Mouse (Mus musculus) limb, embryonic 14.5 days (tissue): ENCODE measurements around the gene Hcfc2. TPM values are rescaled to one million over a fixed set of nuclear protein-coding genes. Genes with fewer than 3 reads are reported as not detected.

ENCODE experiments used
- ATAC-seq: fragments of 200-750 bp; cut with Nextera tagmentation; 2 replicates; pipeline ENCODE4 v1.8.0; 2017; ENCODE audit warnings: low read depth, moderate number of reproducible peaks, moderate TSS enrichment; ENCODE audit not compliant: low FRiP score
- DNase-seq: peaks from one replicate; pipeline ENCODE4 v3.0.0-alpha.2; 2015; ENCODE audit warnings: low spot score
- H3K27ac ChIP-seq: fragments of 300-500 bp; sonication (generic); replicated peaks from 2 replicates; pipeline ENCODE4 v1.5.1; 2014; ENCODE audit warnings: low read depth, mild to moderate bottlenecking, low read length, moderate library complexity, mixed read lengths
- H3K27me3 ChIP-seq: fragments of 300-500 bp; sonication (generic); 2 replicates; pipeline ENCODE4 v1.6.1; 2014; ENCODE audit warnings: low read length, mixed read lengths; ENCODE audit not compliant: control insufficient read depth, insufficient read depth
- H3K36me3 ChIP-seq: fragments of 300-500 bp; sonication (generic); 2 replicates; pipeline ENCODE4 v1.6.1; 2014; ENCODE audit warnings: mild to moderate bottlenecking, low read length, moderate library complexity, mixed read lengths; ENCODE audit not compliant: control insufficient read depth, insufficient read depth
- H3K4me1 ChIP-seq: fragments of 300-500 bp; sonication (generic); 2 replicates; pipeline ENCODE4 v1.6.1; 2014; ENCODE audit warnings: antibody characterized with exemption, low read length, mixed read lengths; ENCODE audit not compliant: control insufficient read depth, insufficient read depth
- H3K4me2 ChIP-seq: fragments of 300-500 bp; sonication (generic); replicated peaks from 2 replicates; pipeline ENCODE4 v1.6.1; 2014; ENCODE audit warnings: low read depth, mild to moderate bottlenecking, low read length, moderate library complexity; ENCODE audit not compliant: severe bottlenecking
- H3K4me3 ChIP-seq: fragments of 300-500 bp; sonication (generic); replicated peaks from 2 replicates; pipeline ENCODE4 v1.5.1; 2014; ENCODE audit warnings: low read length
- H3K9ac ChIP-seq: fragments of 300-500 bp; sonication (generic); 2 replicates; pipeline ENCODE4 v1.6.1; 2014; ENCODE audit warnings: mild to moderate bottlenecking, low read depth, low read length, moderate library complexity; ENCODE audit not compliant: severe bottlenecking
- H3K9me3 ChIP-seq: fragments of 300-500 bp; sonication (generic); 2 replicates; pipeline ENCODE4 v1.6.1; 2016; ENCODE audit warnings: low read length; ENCODE audit not compliant: control insufficient read depth
- POLR2A ChIP-seq: fragments of 200-500 bp; IDR thresholded peaks from 2 replicates; pipeline ENCODE4 v1.8.0; 2012; ENCODE audit warnings: inconsistent platforms, mild to moderate bottlenecking, moderate library complexity, borderline replicate concordance; ENCODE audit not compliant: insufficient read depth, insufficient read length; ENCODE audit errors: extremely low read depth
- WGBS: fragments of 180-500 bp; shearing (Covaris S2); extraction: QIAGEN DNeasy Blood & Tissue Kit; methylation state at CpG from one replicate; pipeline ENCODE4 v1.1.7; 2014; 5-methylcytosine and 5-hydroxymethylcytosine counted together
- polyA plus RNA-seq, 2 experiments: library from polyadenylated mRNA; depleted of rRNA in 1 of 2; stranded (reverse) in 1 of 2; unstranded in 1 of 2; fragments of >200 nt; fragmentation: Nextera tagmentation in 1 of 2; extraction: Ambion mirVana in 1 of 2; gene quantifications; 2 replicates each; pipeline versions ENCODE4 v1.2.1 to v1.2.3; 2012 to 2014

The Hcfc2 gene
- polyA plus RNA-seq, 2 experiments = 38.8 to 44.6 TPM

DNA sequence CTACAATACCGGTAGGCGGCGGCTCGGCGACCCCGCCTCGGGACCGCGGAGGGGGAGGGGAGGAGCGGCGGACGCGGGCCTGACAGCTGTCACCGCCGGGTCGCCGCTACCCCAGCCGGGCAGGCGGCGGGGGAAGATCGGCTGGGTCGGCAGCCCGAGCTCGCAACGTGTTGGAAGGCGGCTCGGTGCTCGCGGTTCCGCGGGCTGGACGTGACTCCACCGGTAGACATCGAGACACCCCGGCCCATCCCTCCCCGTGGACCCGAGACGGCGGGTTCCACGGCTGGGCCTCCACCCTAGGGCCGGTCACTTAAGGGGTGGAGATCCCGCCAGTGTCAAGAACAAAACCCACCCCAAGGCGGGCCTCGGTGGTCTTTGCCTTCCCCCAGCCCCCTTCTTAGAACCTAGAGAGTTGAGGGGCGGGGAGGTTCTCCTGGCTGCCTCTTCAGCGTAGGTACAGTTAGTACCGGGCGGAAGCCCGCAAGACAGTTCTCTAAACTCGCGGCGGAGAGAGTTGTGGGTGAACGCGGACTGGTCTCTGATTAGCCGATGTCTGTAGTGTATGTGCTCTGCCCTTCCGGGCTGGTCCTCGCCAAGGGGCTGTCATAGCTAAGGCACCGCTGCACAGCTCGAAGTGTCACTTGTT is 3.5 kb downstream of the Hcfc2 start:
- ATAC-seq (peak; percentile 77), DNase-seq (peak; percentile 38)
- no peaks in the 10 kb centered on the region for H3K27me3 ChIP-seq
- TF ChIP-seq POLR2A = no peak
- peak overlapping the region; percentile 96 for H3K4me3 ChIP-seq
- under 1% methylated on average over 39 of the region's 59 CpGs for WGBS
- peak overlapping the region; percentile 83 for H3K4me2 ChIP-seq
- peak overlapping the region; percentile 80; the same call in 1 of the 2 replicates for H3K27ac ChIP-seq
- peaks cover 9% of the 10 kb centered on the region for H3K4me1 ChIP-seq
- peaks cover 17% of the 10 kb centered on the region for H3K36me3 ChIP-seq
- H3K9ac ChIP-seq = peak overlapping the region; percentile 80
- H3K9me3 ChIP-seq = no peaks in the 10 kb centered on the region

DNA sequence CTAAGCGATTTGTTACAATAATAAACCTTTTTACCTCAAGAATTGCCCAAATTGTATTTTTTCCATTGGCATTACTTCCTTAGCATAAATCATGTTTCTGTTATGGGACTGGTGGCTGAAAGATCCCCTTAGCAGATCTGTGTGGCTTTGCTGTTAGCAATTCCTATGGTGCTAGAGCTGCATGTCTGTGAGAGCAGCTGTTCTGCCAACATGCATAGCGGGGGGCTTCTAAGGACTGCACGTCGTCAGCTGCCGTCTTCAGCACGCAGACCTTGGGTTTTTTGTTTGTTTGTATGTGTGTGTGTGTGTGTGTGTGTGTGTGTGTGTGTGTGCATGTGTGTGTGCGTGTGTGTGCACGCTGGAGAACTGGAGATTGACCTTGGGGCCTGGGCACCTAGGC is 45.4 kb downstream of the Hcfc2 start:
- no peak for DNase-seq
- TF ChIP-seq POLR2A = no peak
- Histone ChIP-seq H3K9me3 (no peaks in the 10 kb centered on the region), H3K36me3 (peaks cover 61% of the 10 kb centered on the region), H3K27me3 (no peaks in the 10 kb centered on the region), H3K27ac (no peak overlapping the region), H3K4me1 (no peaks in the 10 kb centered on the region), H3K4me3 (no peak overlapping the region), H3K4me2 (no peak overlapping the region), H3K9ac (no peak overlapping the region)
- ATAC-seq = no peak
- WGBS = 85% methylated on average over 8 of the region's 8 CpGs

DNA sequence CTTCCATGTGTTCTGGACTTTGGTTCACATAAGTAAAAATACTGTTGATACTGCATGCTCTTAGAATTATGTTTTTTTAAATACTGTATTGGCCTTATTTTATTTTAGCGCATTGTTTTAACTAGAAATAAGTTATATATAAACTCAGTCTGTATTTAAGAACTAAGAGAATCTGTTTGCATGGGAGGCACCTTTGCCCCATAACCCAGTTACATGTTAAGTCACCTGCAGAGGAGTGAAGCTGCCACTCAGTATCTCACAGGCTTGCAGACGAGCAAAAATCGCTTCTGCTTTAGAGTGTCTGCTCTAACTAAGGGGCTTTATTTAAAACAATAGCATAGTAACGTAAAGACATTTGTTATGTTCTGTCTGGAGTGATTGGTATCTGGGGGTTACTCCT is 45.9 kb downstream of the Hcfc2 start:
- Histone ChIP-seq H3K9me3 (no peaks in the 10 kb centered on the region), H3K36me3 (peaks cover 66% of the 10 kb centered on the region), H3K27me3 (no peaks in the 10 kb centered on the region), H3K9ac (no peak overlapping the region), H3K27ac (no peak overlapping the region), H3K4me2 (no peak overlapping the region), H3K4me3 (no peak overlapping the region), H3K4me1 (no peaks in the 10 kb centered on the region)
- no peak for ATAC-seq
- no peak for DNase-seq
- no peak for TF ChIP-seq POLR2A
- 90% methylated on average over 4 of the region's 4 CpGs for WGBS

DNA sequence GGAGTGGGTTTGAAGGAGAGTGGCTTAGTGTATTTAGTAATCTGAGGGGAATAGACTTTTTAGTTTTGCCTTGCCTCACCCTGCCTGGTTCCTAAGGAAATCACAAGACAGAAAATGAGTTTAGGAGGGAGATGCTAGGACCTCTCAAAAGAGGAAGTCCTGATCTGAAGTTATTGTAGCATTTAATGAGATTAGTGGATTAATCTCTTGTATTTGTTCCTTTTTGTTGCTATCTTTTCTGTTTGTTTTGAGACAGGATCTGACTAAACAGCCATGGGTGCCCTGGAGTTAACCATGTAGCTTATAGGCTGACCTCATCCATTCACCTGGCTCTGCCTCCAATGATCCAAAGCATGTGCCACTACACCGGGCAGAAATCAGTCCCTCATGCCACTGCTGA is 46.6 kb downstream of the Hcfc2 start:
- WGBS = 89% methylated on average over 1 of the region's 1 CpGs
- DNase-seq (no peak), ATAC-seq (no peak)
- H3K9ac ChIP-seq = no peak overlapping the region
- no peak overlapping the region for H3K4me3 ChIP-seq
- H3K36me3 ChIP-seq = peaks cover 70% of the 10 kb centered on the region
- no peaks in the 10 kb centered on the region for H3K27me3 ChIP-seq
- H3K9me3 ChIP-seq = no peaks in the 10 kb centered on the region
- no peak overlapping the region for H3K4me2 ChIP-seq
- no peak overlapping the region for H3K27ac ChIP-seq
- H3K4me1 ChIP-seq = no peaks in the 10 kb centered on the region
- TF ChIP-seq POLR2A = no peak

DNA sequence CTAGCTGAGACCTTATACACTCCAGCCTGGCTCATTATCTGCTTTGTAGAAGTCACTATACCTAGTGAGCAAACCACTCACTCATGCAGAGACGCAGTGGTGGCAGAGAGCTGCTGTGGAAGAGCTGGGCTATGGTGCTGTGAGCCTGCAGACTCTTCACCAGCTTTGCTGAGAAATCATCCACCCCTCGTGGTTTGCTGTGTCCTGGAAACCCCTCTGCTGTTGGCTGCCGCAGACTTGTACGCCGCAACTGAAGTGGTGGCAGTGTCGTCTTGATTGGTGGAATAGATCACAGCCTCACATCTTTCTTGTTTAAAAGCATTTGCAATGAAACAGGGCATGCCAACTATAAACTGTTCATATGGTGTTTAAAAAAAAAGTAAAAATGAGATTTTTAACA is 48.3 kb downstream of the Hcfc2 start:
- no peak for ATAC-seq
- H3K36me3 ChIP-seq = peaks cover 72% of the 10 kb centered on the region
- WGBS = 92% methylated on average over 6 of the region's 6 CpGs

DNA sequence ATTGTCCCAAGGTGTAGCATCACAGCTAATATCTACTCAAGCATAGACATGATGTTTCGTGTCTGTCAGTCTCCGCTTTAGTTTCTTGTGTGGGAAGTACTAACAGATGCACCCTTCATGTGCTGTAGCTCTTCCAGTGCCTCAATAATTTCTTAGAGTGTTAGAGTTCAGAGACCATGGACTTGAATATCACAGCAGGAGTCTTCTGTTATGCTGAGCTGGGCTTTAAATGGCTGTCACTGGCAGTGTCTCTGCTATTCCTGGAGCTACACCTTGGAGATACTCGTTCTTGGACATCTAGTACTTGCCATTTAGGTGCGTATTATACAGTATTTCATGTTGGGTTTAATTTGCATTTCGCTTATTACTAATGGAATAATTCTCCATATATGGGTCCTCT is 49.3 kb downstream of the Hcfc2 start:
- no peak for ATAC-seq
- TF ChIP-seq POLR2A = no peak
- H3K27me3 ChIP-seq = no peaks in the 10 kb centered on the region
- 89% methylated on average over 5 of the region's 5 CpGs for WGBS
- H3K4me2 ChIP-seq = no peak overlapping the region
- no peaks in the 10 kb centered on the region for H3K9me3 ChIP-seq
- no peak overlapping the region for H3K9ac ChIP-seq
- no peak overlapping the region for H3K4me3 ChIP-seq
- DNase-seq = no peak
- no peaks in the 10 kb centered on the region for H3K4me1 ChIP-seq
- peaks cover 68% of the 10 kb centered on the region for H3K36me3 ChIP-seq
- H3K27ac ChIP-seq = no peak overlapping the region

More for the DNA sequence above, 48.3 kb downstream of the Hcfc2 start:
- no peak overlapping the region for H3K4me2 ChIP-seq
- H3K4me3 ChIP-seq = no peak overlapping the region
- no peak for TF ChIP-seq POLR2A
- H3K9ac ChIP-seq = no peak overlapping the region
- no peaks in the 10 kb centered on the region for H3K9me3 ChIP-seq
- no peaks in the 10 kb centered on the region for H3K4me1 ChIP-seq
- no peak for DNase-seq
- no peak overlapping the region for H3K27ac ChIP-seq
- H3K27me3 ChIP-seq = no peaks in the 10 kb centered on the region
